Mouse (Mus musculus): ENCODE data around the gene Smoc1.

Gene Smoc1

GRCm38 (mm10) chr12:81024407-81024806 is 2.2 kb upstream of the Smoc1 start:
- DNase-seq (ENCODE audit: low read depth, low spot score) = no peak

- no peak for DNase-seq (ENCODE audit: low read depth, low spot score)
These were observed 1.6 kb upstream of the Smoc1 start for GRCm38 (mm10) chr12:81024993-81025392.

GRCm38 (mm10) chr12:81026995-81027942 is 661 bp downstream of the Smoc1 start:
- DNase-seq (ENCODE audit: low read depth, low spot score) = no peak

DNA sequence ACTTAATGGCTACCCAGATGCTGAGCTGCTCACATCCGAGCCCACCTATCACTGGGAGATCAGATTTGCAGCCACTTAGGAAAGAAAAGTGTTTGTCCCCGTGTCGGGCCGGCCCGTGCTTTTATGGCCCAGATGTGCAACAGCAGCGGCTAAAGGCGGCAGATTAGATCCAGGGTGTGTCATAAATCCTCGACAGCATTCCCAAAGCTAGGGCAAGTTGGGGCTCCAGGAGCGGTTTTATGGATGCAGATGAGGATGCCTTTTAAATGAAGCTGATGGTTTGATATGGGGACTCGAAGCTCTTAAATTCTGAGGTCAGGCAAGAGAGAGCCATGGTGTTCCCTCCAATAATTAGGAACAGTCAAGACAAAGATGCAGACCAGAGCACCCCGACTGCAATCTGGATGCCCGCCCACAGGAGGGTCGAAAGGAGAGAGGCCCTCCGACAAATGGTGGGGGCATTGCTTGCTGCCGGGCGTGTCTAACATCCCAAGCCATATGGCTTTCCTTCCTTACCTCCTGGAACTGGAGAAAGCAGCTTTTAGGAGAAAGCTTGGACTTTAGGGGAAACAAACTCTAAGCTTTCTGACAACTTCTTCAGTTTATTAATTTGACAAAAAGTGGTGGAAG is 1.8 kb downstream of the Smoc1 start:
- DNase-seq (ENCODE audit: low read depth, low spot score) = no peak

- no peak for DNase-seq (ENCODE audit: low read depth, low spot score)
These were observed 3.1 kb downstream of the Smoc1 start for GRCm38 (mm10) chr12:81029731-81030130.

GRCm38 (mm10) chr12:81031579-81031978 is 5.0 kb downstream of the Smoc1 start:
- no peak for DNase-seq (ENCODE audit: low read depth, low spot score)

DNA sequence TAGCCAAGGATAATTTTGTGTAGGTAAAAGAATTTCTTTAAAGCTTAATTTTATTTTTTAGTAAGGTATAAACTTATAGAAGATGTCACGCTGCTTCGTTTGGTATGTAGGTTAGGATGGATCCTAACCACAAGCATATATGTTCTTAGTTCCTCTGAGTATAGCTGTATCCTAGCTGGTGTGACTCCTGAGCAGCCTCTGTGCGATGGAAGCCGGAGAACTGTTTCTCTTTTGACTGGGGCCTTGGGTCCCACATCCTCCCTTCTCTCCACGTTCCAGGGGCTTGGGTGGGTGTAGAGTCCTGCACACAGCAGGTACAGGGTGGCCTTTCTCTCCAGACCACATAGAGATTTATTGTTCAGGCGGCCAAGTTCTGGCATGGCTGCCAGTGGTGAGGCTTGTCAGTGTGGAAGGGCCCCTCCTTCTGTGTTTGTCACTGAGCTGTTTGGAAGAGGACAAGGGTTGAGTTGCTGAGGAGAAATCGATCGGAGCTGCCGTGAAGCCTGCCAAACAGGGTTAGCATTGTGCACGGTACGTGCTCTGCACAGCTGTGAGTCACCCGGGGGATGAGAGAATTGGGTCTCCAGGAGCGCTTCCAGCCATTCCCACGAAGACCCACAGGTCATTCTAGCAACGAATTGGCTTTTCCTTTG is 6.9 kb downstream of the Smoc1 start:
- no peak for DNase-seq (ENCODE audit: low read depth, low spot score)

DNA sequence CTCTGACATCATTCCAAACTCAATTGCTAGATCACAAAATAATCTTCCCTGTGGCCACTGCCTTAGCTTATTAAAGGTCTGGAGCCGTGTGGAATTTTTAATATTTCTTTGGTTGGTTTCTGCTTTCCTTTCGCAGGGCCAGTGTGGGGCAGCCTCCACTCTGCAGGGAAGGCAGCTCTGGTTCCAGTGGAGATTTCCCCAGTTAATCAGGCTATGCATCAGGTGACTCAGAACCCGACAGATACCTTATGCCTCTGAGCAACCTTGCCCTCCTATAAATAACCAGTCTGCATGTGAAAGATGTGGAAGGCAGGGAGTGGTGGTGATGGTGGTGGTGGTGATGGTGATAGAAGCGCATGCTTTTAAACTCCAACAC is 7.4 kb downstream of the Smoc1 start:
- no peak for DNase-seq (ENCODE audit: low read depth, low spot score)

DNA sequence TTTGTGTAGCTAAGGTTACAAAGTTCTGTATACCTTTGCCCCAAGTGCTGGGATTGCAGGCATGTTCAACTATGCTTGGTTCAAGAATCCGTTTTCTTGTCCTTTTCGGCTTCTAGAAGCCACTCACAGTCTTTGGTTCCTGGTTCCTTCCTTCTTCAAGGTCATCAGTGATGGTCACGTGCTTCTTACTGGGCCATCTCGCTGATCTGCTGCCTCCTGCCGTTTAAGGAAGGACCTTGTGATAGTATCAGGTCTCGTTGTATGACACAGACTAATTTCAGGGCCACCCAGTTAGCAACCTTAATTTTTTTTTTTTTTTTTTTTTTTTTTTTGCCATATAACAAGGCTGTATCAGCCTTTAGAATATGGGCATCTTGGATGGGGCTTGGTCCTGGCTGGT is 9.2 kb downstream of the Smoc1 start:
- no peak for DNase-seq (ENCODE audit: low read depth, low spot score)

GRCm38 (mm10) chr12:81043616-81044015 is 17.0 kb downstream of the Smoc1 start:
- no peak for DNase-seq (ENCODE audit: low read depth, low spot score)

- no peak for DNase-seq (ENCODE audit: low read depth, low spot score)
These were observed 20.3 kb downstream of the Smoc1 start for GRCm38 (mm10) chr12:81046926-81047325.

DNA sequence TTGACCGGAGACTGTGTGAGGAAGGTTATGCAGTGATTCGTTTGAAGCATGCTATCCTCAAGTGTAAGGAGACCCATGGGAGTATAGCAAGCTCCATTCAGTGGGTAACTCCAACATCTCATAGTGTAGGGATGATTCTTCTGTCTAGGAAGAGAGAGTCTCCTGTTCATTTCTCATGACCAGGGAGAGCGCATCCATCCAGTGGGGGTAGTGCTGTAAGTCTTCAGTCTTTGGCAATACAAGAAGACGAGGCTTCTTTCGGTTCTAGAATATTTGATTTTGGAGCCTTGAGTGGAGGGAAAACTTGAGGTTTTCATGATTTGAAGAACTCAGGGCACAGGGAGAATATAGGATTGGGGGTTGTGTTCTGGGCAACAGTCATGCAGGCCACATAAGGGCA is 23.1 kb downstream of the Smoc1 start:
- DNase-seq (ENCODE audit: low read depth, low spot score) = no peak

DNA sequence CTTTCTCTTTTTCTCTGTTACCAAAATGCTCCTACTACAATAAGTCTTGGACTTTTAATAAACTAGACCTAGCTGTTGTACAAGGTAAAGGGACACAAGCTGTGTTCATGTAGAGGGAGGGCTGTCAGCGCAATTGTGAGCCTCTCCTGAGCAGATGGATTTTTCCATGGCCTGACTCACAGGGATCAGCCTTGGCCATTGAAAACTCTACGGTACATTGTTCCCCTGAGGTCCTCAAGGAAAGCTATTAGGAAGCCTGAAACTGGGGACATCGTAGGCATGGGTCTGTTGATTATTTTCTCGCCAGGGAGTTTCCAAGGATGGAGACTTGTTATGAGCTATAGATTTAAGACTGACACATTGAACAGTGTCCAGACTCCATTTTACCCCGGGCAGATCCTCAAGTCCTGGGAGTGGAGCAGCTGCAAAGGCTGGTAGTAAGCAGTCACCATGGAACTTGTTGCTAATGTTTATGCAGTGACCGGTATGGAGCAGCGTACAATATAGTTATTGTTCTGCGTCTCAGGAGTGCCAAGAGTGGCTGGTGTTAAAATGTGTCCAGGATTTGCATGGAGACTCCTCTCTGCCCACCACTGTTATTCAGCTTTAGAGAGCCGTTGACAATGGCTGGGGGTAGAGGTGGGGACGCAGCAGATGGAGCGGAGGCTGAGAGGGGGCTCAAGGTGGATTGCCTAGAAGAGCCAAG is 28.5 kb downstream of the Smoc1 start:
- DNase-seq (ENCODE audit: low read depth, low spot score) = no peak

DNA sequence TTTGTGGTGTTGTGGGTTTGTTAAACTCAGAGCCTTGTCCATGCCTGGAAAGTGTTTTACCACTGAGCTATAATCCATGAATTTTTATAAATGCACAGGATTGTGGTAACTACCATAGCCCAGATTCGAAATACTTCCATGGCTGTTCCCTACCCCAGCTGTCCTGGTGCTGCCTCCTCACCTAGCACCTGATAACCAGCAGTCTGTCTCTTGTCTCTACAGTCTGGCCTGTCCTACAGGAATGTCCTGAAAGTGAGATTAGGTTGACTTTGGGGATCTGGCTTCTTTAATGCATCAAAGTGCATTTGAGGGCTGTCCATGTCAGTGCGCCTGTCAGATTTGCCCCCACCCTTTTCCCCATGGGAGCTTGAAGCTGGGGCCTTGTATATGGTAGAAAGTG is 29.2 kb downstream of the Smoc1 start:
- no peak for DNase-seq (ENCODE audit: low read depth, low spot score)

DNA sequence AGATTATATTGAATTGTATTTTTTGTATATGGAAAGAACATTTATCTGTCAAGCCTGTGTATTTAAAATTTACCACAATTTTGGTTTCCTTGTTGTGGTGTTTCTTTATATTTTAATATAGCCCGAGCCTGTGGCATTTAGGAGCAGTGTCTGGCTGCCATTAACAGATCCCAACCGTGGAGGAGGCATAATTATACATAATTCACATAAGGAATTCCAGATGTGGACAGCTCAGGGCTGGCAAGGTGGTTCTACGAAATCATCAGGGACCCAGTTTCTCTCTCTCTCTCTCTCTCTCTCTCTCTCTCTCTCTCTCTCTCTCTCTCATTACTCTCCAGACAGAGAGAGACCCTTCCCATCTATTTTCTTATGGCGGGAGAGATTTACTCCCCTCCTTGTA is 31.0 kb downstream of the Smoc1 start:
- no peak for DNase-seq (ENCODE audit: low read depth, low spot score)

DNA sequence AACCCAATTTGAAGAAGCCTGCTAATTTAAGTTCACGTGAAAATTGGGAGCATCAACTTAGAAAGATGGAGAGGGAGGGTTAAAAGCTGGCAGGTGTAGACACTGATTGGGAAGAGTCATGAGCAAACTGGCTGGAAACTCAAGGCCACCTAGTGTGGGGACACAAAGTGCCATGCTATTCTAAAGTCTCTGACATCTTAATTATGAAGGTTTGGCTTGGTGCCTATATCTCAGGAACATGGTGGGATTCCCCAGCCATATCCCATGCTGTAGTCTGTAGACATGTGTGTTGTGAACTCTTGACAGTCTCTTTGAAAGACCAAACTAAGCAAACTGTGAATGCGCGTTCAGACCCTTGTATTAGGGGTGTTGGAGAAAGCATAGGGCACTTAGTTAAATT is 32.0 kb downstream of the Smoc1 start:
- no peak for DNase-seq (ENCODE audit: low read depth, low spot score)

DNA sequence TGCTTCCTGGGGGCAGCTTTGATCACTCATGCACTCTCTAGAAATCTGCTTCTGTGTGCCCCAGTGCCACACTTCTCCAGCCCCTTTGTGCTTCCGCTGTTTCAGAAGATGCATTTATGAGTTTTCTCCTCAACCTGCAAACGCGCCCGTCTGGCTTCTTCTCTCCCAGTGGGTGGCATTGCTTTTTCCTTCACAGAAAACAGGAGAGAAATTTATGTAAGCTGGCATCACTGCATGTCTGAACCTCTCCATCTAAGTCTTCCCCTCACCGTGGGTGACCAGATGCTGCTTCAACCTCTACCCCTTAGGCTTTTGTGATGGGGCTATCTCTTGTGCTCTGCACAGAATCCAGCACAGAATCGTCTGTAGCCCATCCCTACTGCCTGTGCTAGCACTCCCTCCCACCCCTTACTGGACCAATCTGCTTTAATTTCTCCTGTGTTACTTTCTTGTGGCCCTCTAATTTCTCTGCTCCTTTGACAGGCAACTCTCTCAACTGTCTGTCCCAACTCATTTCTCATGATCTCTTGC is 35.3 kb downstream of the Smoc1 start:
- no peak for DNase-seq (ENCODE audit: low read depth, low spot score)

- no peak for DNase-seq (ENCODE audit: low read depth, low spot score)
These were observed 36.8 kb downstream of the Smoc1 start for GRCm38 (mm10) chr12:81063336-81063955.

DNA sequence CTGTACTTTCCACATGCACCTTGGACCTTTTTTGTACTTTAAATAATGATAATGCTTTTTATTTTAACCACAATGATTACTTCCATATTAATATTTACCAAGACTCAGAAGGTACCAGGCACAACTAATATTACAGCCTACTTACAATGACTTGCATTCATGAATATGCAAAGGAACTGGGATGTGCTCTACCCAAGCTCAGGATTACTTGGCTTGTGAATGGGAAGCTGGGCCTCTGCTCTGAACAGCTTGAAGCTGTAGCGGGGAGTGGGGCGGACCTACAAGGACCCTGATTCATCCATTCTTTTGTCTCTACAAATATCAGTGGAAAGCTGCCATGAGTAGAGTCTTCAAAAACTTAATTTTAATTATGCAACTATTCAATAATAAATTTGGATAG is 47.5 kb downstream of the Smoc1 start:
- no peak for DNase-seq (ENCODE audit: low read depth, low spot score)

DNA sequence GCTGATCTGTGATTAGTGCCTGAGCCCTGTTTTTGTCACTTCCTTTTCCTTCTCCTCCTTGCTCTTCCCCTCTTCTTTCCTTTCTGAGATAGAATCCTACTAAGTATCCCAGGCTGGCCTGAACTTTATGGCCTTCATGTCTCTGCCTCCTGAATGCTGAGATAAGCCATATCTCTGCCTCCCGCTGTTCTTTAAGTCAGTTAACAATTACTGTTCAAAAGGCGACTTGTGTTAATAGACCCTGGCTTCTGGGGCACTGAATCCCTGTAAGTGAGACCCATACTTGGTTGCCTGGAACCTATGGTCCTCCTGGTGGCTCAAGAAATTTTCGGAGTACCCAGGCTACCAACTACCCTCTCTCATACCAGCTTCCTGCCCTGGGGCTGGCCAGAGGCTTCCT is 48.3 kb downstream of the Smoc1 start:
- DNase-seq (ENCODE audit: low read depth, low spot score) = no peak

- no peak for DNase-seq (ENCODE audit: low read depth, low spot score)
These were observed 51.5 kb downstream of the Smoc1 start for GRCm38 (mm10) chr12:81077953-81078646.
